Mouse (Mus musculus): ENCODE measurements around the gene Grin2d. TPM values are rescaled to one million over a fixed set of nuclear protein-coding genes. Genes with fewer than 3 reads are reported as not detected.
A peak's percentile ranks its signal among the peaks of the same experiment; 100 is the strongest.

The Grin2d gene
- polyA plus RNA-seq, 1 experiment from 2014 or later = 0.66 TPM

DNA sequence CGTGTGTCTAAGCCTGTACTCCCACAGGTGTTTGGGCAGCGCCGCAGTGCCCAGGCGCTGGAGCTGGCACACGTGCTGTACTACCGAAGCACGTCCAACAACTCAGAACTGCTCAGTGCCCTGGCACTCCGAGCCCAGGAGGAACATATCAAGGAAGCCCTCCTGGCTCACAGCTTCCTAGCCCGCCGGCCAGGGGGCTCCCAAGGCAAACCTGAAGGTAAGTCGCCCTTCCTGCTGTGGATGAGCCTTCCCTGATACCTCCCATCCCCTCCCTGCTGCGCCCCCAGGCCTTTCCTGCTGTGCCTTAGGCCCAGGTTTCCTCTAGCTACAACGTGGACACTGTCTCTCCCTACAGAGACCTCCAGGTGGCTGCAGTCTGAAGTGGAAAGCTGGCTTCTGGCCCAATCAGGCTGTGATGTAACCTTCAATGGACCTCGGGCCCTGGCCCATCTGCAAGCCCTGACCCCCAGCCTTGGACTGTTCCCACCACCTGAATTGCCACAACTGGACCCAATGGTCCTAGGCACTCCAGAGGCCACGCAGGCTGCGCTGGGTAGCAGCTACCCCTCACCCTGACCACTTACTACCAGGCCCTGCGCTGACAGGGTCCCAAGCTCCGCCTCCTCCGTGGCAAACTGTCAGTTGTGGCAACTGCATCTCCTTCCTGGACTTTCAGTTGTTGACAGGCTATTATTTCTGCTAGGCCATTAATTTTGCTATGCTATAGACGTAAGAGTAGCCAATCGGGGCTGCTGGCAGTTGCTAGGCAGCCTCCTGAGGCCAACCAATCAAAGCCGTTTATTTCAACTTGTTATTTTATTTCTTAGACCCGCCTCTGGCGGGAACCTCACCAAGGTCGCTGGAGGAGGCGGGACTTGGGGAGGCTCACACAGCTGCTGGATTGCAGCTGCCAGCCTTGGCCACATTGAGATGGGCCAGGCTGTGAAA lies 38.2 kb upstream of the Grin2d start:
- Histone ChIP-seq H3K4me2 (replicated peaks; ENCODE audit: low read depth) (peak overlapping the region; percentile 59), H3K9me3 (ENCODE audit: control insufficient read depth) (no peaks in the 10 kb centered on the region), H3K4me3 (ENCODE audit: low read depth, low read length) (peak overlapping the region; percentile 23), H3K27ac (ENCODE audit: low read depth, low read length) (peak overlapping the region; percentile 47; the same call in 1 of the 2 replicates), H3K36me3 (ENCODE audit: control insufficient read depth, insufficient read depth) (peaks cover 20% of the 10 kb centered on the region), H3K4me1 (replicated peaks; ENCODE audit: control insufficient read depth, insufficient read depth, low read length) (peaks cover 1% of the 10 kb centered on the region; the same call in 1 of the 2 replicates), H3K27me3 (replicated peaks; ENCODE audit: control insufficient read depth, insufficient read depth, low read length) (no peaks in the 10 kb centered on the region), H3K9ac (ENCODE audit: low read depth, low read length) (peak overlapping the region; percentile 26; the same call in 1 of the 2 replicates)
- TF ChIP-seq CTCF (IDR thresholded peaks at IDR 0.05; ENCODE audit: low read depth) = peak; percentile 36; the same call in 1 of the 2 replicates
- 45% methylated on average over 26 of the region's 26 CpGs for WGBS
- ATAC-seq = peak; percentile 67

DNA sequence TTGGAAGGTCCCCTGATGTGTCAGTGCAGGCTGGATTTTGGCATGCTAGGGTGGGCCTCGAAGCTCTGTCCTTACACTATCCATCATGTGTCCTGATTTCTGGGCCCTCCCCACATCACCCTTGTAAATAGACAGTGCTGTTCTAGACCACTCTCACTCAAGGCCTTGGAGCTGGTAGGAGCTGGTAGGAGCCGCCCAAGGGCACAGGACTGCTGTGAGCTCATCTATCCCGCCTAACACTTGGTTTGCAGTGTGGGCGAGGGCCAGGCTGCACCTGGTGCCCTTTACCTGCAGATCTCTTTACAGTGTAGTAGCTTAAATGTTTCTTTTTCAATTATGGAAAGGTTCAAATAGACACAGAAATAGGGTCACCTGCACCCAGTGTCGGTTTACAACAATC lies 36.8 kb upstream of the Grin2d start:
- no peak overlapping the region for H3K27ac ChIP-seq (ENCODE audit: low read depth, low read length)
- H3K9me3 ChIP-seq (ENCODE audit: control insufficient read depth) = no peaks in the 10 kb centered on the region
- 81% methylated on average over 5 of the region's 5 CpGs for WGBS
- ATAC-seq = no peak
- no peaks in the 10 kb centered on the region for H3K27me3 ChIP-seq (replicated peaks; ENCODE audit: control insufficient read depth, insufficient read depth, low read length)
- H3K4me3 ChIP-seq (ENCODE audit: low read depth, low read length) = no peak overlapping the region
- H3K9ac ChIP-seq (ENCODE audit: low read depth, low read length) = no peak overlapping the region
- H3K4me2 ChIP-seq (replicated peaks; ENCODE audit: low read depth) = no peak overlapping the region
- H3K36me3 ChIP-seq (ENCODE audit: control insufficient read depth, insufficient read depth) = peaks cover 29% of the 10 kb centered on the region
- no peaks in the 10 kb centered on the region; the same call in 1 of the 2 replicates for H3K4me1 ChIP-seq (replicated peaks; ENCODE audit: control insufficient read depth, insufficient read depth, low read length)
- TF ChIP-seq CTCF (IDR thresholded peaks at IDR 0.05; ENCODE audit: low read depth) = no peak

DNA sequence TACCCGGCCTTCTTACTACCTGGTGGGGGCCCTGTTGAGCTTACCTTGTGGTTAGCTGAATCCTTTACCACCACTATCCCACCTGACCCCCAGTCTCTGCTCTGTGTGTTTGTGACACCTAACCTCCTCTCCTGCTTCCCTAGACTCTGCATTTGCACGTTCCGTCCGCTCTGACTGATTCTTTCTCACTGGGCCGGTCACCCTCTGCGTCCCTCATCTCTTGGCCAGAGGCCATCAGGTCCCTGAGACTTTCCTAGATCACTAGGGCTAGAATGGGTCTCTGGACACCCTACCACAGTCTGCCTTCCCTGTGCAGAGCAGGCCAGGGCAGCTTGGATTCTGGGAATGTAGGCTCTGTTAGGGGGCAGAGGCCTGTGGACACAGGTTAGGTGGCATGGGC lies 35.9 kb upstream of the Grin2d start:
- Histone ChIP-seq H3K9ac (ENCODE audit: low read depth, low read length) (no peak overlapping the region), H3K27me3 (replicated peaks; ENCODE audit: control insufficient read depth, insufficient read depth, low read length) (no peaks in the 10 kb centered on the region), H3K36me3 (ENCODE audit: control insufficient read depth, insufficient read depth) (peaks cover 38% of the 10 kb centered on the region), H3K4me2 (replicated peaks; ENCODE audit: low read depth) (no peak overlapping the region), H3K27ac (ENCODE audit: low read depth, low read length) (no peak overlapping the region; the same call in 1 of the 2 replicates), H3K9me3 (ENCODE audit: control insufficient read depth) (no peaks in the 10 kb centered on the region), H3K4me3 (ENCODE audit: low read depth, low read length) (no peak overlapping the region), H3K4me1 (replicated peaks; ENCODE audit: control insufficient read depth, insufficient read depth, low read length) (no peaks in the 10 kb centered on the region; the same call in 1 of the 2 replicates)
- no peak for ATAC-seq
- no peak for TF ChIP-seq CTCF (IDR thresholded peaks at IDR 0.05; ENCODE audit: low read depth)
- WGBS = 91% methylated on average over 6 of the region's 6 CpGs

DNA sequence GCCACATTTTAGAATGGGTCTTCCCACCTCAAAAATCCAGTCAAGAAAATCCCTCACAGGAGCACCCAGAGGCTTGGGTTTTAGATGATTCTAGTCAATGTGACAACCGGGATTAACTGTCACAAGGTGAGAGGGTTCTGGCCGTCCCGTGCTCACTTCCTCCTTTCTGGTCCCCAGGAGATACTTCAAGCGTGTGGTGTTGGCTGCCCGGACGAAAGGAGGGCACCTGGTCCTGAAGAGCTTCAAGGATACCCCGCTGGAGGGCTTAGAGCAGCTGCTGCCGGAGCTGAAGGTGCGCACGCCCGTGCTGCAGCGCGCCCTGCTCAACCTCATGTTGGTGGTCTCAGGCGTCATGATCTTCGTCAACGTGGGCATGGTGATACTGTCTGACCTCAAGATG lies 31.0 kb upstream of the Grin2d start:
- H3K9ac ChIP-seq (ENCODE audit: low read depth, low read length) = no peak overlapping the region
- ATAC-seq = no peak
- H3K4me1 ChIP-seq (replicated peaks; ENCODE audit: control insufficient read depth, insufficient read depth, low read length) = no peaks in the 10 kb centered on the region
- H3K4me2 ChIP-seq (replicated peaks; ENCODE audit: low read depth) = no peak overlapping the region
- H3K27ac ChIP-seq (ENCODE audit: low read depth, low read length) = no peak overlapping the region
- no peak overlapping the region for H3K4me3 ChIP-seq (ENCODE audit: low read depth, low read length)
- H3K36me3 ChIP-seq (ENCODE audit: control insufficient read depth, insufficient read depth) = peaks cover 35% of the 10 kb centered on the region
- H3K27me3 ChIP-seq (replicated peaks; ENCODE audit: control insufficient read depth, insufficient read depth, low read length) = no peaks in the 10 kb centered on the region
- WGBS = 95% methylated on average over 16 of the region's 16 CpGs
- TF ChIP-seq CTCF (IDR thresholded peaks at IDR 0.05; ENCODE audit: low read depth) = no peak
- no peaks in the 10 kb centered on the region for H3K9me3 ChIP-seq (ENCODE audit: control insufficient read depth)

DNA sequence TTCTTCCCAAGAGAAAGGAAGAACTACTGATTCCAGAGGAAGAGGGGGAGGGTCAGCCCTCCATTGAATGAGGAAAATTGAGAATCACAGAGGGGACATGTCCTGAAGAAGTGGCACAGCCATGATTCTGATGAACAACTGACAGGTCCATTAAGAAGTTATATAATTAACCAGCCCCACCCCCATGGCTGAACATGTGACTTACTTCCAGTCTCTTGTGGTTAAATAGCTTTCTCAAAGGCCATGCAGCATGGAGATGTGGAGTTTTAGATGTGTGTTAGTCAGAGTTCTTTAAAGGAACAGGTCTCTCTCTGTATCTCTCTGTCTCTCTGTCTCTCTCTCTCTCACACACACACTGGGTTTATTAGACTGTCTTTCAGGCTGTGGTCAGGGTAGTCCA lies 30.2 kb upstream of the Grin2d start:
- Histone ChIP-seq H3K4me2 (replicated peaks; ENCODE audit: low read depth) (no peak overlapping the region), H3K27ac (ENCODE audit: low read depth, low read length) (no peak overlapping the region), H3K36me3 (ENCODE audit: control insufficient read depth, insufficient read depth) (peaks cover 32% of the 10 kb centered on the region), H3K9me3 (ENCODE audit: control insufficient read depth) (no peaks in the 10 kb centered on the region), H3K4me1 (replicated peaks; ENCODE audit: control insufficient read depth, insufficient read depth, low read length) (no peaks in the 10 kb centered on the region), H3K9ac (ENCODE audit: low read depth, low read length) (no peak overlapping the region), H3K4me3 (ENCODE audit: low read depth, low read length) (no peak overlapping the region), H3K27me3 (replicated peaks; ENCODE audit: control insufficient read depth, insufficient read depth, low read length) (no peaks in the 10 kb centered on the region)
- no peak for ATAC-seq
- no peak for TF ChIP-seq CTCF (IDR thresholded peaks at IDR 0.05; ENCODE audit: low read depth)

DNA sequence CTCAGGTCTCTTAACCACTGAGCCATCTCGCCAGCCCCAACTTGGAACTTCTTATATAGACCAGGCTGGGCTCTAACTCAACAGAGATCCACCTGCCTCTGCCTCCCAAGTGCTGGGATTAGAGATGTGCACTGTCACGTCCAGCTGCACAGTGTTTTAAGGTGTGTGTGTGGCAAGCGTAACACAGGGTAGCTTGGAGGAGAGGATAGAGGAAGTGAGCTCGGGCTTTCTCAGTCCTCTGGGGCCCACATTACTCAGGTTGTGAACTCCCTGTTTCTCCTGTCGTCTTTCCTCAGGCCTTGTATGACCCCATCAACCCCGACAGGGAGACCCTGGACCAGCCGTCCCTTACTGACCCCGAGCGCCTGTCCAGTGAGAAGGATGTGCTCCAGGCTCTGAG lies 28.4 kb upstream of the Grin2d start:
- H3K9me3 ChIP-seq (ENCODE audit: control insufficient read depth) = no peaks in the 10 kb centered on the region
- ATAC-seq = no peak
- no peaks in the 10 kb centered on the region for H3K4me1 ChIP-seq (replicated peaks; ENCODE audit: control insufficient read depth, insufficient read depth, low read length)
- no peaks in the 10 kb centered on the region for H3K27me3 ChIP-seq (replicated peaks; ENCODE audit: control insufficient read depth, insufficient read depth, low read length)
- 92% methylated on average over 9 of the region's 9 CpGs for WGBS
- peaks cover 27% of the 10 kb centered on the region for H3K36me3 ChIP-seq (ENCODE audit: control insufficient read depth, insufficient read depth)
- no peak for TF ChIP-seq CTCF (IDR thresholded peaks at IDR 0.05; ENCODE audit: low read depth)
- H3K4me3 ChIP-seq (ENCODE audit: low read depth, low read length) = no peak overlapping the region
- H3K9ac ChIP-seq (ENCODE audit: low read depth, low read length) = no peak overlapping the region
- no peak overlapping the region for H3K27ac ChIP-seq (ENCODE audit: low read depth, low read length)
- no peak overlapping the region for H3K4me2 ChIP-seq (replicated peaks; ENCODE audit: low read depth)
